Mouse (Mus musculus) common myeloid progenitor, adult 5-6 weeks (primary cell): Measurements from ENCODE around the gene Rad51b. TPM values are rescaled to one million over a fixed set of nuclear protein-coding genes. Genes with fewer than 3 reads are reported as not detected.

Source experiments
- ATAC-seq: replicated peaks from 2 replicates; pipeline ENCODE4 v1.8.0; 2016; ENCODE audit warnings: low read depth, mild to moderate bottlenecking, moderate TSS enrichment, inconsistent platforms; ENCODE audit not compliant: poor library complexity, severe bottlenecking
- total RNA-seq: library from RNA; stranded (forward); fragments of 200-1000, 187-1606 nt; gene quantifications from 2 replicates; pipeline ENCODE4 v1.2.3, GENCODE M21; 2017

Rad51b gene
- total RNA-seq, 1 experiment from 2014 or later: 10.8 TPM

DNA sequence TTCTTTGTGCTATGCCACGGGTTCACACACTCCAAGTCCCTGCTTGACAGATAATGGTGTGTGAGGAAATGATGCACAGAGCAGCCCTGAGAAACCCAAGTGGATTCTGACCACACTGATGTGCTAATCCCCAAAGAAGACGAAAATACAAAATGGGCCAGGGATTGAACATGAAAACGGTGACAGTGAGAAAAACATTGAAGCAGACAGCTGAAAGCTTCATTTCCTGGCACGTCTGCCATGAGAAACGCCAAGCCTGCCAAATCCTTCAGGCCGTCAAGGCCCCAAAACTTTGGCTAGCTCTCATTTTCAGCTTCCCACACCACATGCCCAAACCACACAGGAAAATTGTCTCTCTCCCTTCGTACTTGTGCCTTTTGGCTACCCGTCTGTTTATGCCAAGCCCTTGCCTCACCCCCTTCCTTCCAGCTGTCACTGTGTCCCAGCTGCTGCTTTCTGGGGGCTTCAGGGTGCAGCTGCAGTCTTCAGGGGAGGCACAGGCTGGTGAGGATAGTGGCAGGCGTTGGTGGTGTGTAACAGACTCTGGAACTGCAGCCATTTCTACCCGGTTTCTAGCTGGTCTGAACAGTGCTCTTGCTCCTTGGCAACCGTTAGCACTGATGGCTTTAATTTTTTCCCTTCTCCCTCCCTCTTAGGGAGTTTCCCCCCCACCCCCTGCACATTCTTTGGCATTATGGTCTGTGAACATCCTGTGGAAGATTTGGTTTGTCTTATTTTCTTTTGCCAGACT, 214.5 kb downstream of the Rad51b start:
- peak; percentile 42; the same call in 1 of the 2 replicates for ATAC-seq

DNA sequence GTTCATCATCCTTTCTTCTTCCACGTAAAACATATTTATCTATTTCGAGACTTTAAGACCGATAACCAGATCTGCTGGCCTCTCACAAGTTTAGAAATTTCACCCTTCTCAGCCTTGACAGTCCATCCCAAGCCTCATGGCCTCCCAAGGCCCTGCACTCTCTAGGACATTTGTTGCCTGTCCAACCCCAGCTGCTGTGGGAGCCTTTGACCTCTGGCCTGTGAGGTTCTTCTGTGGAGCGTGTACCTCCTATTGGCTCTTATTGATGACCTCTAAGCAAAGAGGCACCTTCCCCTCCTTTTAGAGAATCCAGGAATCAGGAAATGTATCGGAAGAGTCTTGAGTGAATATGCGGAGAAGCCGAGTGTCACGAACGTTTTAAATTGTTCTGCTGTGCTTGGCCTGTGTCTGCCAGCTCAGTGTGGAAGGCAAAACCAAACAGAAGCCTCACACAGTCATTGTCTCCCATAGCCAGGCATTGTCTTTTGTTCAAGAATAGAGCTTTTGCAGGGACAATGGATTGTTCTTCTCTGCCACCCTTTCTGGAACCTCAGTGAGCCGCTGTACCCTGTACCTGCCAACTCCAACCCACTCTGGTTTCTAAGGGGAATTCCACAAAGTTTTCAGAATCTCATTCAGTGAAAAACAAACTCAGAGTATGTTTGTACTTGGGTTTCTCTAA, 215.3 kb downstream of the Rad51b start:
- no peak for ATAC-seq

DNA sequence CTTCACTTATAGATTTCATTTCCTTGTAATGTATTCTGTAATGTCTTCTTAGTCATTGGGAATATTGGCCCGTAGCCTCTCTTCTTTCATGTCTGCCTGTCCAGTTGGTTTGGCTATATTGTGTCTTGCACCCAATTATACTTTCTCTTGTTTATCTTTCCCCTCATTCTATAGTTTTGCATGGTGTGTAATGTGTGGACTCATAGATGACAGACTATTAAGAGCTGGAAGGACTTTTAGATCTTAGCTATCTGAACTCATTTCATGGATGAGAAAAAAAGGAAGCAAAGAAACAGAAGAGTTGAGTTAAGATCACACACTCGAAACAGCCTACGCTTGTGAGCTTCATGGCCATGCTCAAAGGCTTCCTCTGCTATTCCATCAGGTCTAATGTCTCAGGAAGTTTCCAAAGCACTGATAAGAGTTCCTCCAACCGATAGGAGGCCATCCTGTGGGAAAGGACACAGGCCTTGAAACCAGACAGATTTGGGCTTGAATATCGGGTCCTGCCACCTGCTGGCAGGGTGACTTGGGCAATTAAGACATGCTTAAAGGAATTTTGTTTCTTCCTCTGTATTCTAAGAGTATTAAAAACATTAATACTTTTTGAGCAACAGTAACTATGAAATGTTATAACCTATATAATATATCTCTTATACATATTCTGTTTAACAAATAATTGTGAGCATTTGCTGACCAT, 216.1 kb downstream of the Rad51b start:
- no peak for ATAC-seq

DNA sequence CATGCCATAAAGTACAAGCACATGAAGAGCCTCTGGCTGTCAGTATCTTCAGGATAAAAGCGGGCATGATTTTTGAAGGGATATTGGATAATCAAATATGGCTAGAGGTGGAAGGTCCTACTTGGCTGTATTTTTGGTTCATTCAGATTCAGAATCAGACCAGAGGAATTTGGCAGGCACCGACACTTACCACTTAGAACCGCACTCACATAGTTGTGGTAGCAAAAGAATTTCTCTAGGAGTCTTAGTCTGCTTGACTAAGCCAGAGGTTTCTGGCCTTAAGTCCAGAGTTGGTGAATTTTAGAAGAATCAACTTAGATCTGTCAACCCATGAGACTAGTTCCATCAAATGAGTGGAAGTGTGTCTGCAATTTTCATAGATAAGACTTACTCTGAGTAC, 217.6 kb downstream of the Rad51b start:
- ATAC-seq: no peak

DNA sequence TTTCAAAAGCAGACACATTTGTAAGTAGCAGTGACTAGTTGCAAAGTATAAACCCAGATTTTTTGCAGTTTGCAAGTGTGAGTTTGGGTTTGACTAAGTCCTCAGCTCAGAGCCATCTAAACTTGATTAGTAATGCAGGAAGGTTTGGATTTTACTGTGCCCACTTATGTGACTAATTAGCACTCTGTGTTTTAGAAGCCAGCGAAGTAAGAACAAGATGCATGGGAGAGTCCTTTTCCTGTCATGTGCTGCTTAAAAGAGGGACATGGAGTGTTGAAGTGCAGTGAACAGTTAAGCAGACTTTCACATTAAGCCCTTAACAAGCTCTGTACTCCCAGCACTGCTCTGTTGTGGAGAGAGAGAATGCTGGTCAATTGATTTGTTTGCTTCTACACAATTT, 225.3 kb downstream of the Rad51b start:
- no peak for ATAC-seq

DNA sequence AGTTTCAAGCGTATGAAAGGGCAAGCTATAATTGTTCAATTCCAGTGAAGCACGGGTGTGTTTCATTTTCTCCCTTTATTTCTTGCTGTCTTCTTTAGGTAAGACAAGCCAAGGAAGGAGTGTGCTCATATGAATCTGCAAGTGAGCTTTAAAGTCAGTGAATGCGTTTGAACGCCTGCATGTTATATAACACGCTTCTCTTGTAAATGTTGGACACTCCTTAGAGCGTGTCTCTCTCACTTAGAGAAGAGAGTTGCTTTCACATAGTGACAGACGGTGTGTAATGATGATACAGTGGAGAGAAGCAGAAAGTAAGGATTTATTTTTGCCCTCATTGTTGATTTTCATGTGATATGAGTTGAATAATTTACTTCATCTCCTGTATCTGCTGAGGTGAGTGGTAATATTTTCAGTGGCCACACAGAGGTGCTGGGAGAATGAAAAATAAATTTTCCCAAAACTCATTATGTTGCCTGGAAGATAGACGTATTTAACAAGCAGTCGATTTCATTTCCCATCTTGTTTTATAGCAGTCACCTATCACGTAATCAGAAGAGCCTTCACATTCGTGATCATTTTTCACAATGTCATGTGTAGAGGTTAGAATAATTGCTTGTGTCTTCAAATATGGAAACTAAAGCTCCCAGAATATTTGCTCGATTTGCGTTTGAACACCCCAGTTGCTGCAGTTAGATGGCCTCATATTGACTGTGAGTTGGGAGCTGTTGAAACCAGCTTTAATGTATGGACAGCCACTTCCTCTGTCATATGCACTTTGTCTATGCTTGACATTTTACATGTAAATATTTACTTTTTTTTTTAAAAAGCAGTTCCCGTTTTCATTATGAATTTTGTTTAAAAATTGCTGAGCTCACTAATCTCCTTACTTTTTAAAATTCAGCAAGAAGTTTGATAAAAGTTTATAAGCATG, 228.1 kb downstream of the Rad51b start:
- ATAC-seq: no peak

DNA sequence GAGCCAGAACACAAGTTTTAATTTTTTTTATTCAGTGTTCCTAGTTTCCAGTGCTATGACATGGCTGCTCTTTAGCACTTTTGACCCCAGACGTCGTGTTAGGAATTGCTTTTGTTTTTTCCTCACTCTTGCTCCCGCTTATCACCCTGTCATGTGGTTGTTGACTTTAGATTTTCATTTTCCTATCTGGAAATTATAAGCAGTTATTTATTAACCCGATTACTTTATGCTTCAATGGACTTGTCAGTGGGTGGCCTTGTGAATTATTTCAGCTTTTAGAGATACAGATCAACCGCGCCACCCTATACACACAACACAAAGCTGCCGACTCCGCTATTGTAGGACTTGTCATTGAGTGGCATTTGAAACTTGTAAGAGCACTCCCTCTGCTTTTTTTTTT, 228.8 kb downstream of the Rad51b start:
- ATAC-seq: no peak

DNA sequence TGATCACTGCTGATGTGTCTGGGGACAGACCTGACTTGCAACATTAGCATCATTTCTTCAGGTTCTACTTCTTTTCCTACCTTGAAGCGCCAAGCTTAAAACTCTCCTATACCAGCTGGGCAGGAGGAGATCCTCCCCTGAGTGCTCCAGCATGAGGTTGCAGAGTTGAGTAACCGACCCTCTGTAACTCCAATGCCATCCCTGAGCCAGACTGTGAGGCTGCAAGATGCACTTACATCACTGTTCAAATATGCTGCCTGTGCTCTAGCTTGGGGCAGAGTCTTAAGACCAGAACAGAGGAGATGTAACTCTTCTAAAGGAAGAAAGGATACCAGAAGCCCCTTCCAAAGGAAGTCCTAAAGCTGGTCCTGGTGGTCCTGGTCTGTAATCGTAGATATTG, 230.1 kb downstream of the Rad51b start:
- no peak for ATAC-seq

DNA sequence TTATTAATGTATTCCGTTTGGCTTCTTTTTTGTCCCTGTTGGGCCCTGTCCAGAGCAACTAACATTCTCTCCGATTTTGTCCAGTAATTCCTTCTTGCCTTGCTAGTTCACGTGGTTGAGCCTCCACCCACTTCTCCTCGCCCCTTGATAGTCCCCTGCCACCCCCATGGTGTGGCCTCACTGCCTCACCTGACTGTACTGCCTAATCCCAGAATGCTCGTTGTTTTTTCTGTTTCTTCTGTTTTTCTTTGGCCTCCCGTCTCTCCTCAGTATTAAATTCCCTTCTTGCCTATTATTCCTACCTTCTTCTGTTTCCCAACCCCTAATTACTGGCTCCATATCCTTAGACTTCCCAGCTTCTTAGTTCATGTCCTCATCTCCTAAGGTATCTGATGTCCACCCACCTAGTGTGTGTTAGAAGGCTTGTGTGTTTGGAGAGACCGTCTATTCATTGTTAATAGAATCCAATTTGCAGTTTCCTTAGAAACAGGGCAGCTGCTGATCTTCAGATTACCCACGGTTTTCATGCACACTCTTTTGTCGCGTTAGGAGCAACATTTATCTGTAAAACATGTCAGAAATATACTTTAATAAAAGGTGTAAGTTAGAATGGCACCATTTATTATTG, 233.3 kb downstream of the Rad51b start:
- ATAC-seq: no peak

DNA sequence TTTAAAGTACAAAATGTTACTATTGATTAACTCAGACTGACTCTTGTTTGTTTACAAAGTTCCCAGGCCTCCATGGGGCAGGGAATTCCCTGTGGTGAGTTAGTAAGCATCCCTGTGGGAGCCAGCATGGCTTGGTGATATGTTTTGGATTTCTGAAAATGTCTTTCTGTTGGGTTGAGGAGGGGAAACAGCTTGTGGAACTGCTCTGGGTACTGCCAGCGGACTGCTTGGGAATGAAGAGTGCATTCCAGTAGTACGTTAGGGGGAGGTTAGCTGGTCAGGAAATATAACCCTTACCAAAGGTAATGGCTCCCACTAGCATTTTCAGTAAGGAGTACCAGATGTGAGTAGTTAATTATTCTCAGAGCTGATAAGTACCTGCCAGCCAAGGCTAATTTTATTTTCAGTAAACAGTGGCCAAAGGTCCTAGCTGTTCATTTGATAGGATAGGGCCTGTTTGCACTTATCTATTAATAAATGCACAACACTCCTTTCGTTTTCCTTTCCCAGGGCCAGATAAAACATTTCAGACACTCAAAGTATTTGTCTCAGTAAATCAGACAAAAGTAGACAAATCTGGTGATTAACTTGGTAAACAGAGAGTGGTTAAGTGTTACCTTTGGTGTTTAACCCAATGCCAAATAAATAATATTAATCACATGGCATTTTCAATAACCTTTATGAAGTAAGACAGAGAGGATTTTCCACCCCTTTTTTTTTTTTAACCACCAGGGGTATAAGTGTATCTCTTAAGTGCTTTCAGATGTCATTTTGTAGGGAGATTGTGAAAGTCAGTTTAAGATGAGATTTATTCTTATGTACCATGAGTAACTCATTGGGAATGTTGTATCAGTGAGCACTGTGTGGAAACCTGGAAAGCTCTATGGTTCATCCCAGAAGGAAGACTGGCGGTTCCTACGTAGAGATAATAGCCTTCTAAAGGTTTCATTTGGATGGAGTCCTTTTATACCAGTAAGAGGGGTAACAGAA, 235.0 kb downstream of the Rad51b start:
- no peak for ATAC-seq

DNA sequence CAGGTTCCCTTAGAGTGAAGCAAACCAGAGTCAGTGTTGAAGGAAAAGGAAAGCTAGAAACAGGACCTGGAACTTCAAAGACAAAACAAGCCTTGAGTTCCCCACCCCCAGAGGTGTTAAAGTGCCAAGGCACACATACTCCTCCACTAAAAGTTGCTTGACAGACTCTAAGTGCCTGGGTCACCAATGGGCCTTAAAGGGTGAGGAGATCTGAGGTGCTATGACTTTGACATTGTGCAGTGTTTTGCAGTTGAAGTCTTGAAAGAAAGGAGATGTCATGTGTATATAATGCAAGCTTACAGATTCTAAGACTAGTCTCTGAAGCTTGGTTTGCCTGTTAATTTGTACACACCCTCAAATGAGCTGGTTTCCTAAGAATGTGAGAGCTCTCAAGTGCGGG, 237.7 kb downstream of the Rad51b start:
- ATAC-seq: no peak

DNA sequence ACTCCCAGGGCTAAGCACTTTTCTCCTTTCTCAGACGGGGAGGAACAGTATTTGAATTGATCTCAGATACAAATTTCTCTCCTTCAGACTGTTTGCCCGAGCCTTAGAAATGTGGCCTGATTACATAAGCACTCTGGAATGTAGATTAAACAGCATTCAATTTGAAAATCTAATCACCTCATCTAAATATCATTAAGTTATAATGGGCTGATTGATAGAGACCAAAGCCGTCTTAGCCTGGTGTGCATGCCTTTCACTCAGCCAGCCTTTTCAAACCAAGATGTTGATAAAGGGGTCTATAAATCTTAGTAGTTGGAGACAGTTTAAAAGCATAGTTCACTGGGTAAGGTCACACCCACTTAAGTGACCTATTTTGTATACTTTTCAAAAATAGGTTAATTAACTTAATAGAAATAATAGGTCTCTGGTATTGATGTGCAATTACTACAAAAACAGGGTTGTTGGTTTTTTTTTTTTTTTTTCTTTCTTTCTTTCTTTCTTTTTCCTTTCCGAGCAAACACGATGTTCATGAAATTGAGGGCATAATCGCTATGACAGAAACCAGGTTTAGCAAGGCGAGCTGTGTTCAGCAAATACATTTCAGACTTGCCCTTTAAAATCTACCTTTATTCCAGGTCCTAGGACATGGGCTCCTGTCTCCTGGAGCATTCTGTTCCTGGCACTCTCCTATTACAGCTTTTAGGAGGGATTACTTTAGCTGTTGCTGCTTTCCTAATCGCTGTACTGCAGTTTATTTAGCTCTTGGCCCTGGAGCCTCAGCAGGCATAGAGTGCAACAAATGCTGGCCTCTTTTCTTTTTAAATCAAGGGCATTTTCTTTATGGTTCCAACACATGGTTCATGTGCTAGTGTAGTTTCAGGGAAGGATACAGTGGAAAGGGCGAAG, 238.7 kb downstream of the Rad51b start:
- ATAC-seq: no peak

DNA sequence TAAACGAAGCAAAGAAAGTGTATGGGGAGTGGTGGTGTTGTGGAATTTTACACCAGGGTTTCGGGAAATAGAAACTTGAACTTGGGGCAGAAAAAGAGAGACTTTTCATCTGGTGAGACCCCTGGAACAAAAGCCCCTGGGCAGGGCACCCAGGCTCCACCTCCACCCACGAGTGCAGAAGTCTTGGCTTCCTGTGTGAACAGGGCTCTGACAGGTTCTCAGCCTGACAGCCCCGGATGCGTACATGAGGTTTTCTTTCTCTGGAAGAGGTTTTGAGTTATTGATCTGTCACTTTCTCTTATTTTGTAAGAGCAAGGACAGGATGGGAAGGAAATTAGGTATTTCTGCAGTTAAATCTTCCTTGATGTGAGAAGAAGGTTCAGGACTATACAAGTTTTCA, 243.1 kb downstream of the Rad51b start:
- no peak for ATAC-seq

DNA sequence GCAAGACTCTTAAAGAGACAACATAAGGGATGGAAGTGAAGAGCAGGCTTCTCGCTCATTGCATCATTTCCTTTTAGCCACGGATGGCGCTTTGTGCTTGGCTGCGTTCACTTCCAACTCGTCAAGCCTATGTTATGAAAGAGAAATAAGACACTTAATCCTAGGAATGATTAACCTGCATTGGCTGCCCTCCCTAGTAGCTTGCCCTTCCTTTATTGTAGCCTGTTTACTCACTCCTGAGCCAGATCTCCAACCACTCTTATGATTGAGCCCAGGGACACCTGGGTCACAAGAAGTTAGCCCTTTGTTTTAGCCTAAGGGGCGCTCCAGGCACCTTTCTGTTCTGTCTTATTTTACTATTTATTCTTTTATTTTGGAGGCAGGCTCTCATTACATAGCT, 244.5 kb downstream of the Rad51b start:
- no peak for ATAC-seq

DNA sequence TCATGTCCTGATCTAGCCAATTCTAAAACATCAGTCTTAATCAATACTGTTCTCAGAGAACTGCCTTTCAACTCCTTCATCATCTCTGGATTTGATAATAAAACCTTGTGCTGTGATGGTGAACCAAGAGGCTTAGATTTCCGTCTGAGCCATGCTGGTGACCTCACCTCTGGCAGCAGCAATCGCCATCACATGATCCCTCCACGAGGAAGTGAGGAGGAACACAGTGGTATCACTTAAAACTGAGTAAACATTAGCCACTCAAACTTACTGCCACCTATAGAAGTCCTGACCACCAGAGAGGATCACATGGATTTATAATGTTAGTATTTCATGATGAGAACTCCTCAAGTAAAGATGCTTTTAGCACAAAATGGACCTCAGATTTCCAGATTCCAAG, 248.0 kb downstream of the Rad51b start:
- ATAC-seq: no peak

DNA sequence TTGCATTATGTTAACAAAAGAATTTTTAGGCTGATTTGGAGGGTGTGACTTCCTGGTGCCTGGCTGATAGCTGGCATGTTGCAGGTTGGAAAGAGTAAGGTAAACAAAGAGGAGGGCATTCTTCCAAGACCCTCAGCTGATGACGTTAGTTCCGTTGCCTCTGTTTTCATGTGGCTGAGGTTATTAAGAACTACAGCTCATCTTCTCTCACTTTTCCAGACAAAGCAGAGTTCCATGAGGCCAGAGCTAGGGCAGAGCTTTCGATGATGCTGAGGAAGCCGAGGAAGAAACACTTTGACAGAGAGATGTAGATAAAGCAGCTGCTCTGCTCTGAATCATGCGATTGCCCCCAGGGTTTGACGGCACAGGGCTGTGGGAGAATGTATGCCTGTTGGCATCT, 250.5 kb downstream of the Rad51b start:
- no peak for ATAC-seq

DNA sequence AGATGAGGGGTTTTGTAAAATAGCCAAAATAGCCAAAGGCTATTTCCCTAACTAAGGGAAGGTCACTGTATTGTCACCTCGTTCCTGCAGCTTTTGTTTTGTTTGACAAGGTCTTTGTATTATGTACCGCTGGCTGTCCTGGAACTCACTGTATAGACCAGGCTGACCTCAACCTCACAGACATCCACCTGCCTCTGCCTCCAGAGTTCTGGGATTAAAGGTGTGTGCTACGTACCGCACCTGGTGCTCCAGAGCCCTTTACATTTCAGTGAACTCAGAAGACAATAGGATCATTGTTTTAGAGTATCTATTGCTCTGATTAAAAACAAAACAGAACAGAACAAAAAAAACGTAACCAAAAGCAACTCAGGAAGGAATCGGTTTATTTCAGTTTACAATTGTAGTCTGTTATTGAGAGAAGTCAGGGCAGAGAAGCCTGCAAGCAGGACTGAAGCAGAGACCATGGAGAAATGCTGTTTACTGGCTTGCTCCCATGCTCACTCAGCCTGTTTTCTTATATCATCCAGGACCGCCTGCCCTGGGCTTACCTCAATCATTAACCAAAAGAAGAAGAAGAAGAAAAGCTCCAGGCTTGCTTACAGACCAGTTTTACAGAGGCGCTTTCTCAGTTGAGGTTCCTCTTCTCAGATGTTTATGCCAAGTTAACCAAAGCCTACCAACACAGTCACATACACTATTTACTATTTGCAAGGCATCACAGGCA, 251.7 kb downstream of the Rad51b start:
- no peak for ATAC-seq
